Mouse (Mus musculus): ENCODE measurements at regions not wholly inside any gene's neighbourhood (a gene's known extent, or its start where the extent isn't known, plus 50 kb on each side); places are given as distances from the start of the nearest gene placed in this dataset.

DNA sequence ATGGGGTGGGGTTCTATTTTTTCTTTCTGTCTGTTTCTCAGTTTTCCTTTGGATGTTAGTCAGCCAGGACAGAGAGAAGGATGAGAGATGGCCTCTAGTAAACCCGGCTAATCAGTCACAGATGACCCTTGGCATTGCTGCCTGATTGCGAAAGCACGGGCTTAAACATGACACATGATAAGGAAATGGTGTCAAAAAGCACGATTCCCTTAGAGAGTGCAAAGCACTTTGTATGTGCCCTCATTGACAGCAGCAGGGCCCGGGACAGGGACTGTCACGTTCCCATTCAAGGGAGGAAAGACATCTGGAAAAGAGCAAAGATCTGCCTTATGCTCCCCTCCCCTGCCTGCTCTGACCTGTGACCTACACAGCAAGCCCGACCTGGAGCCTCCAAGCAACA is 234.1 kb downstream of the Foxo1 start:
- no peak for DNase-seq (ENCODE audit: low read depth)

- DNase-seq (ENCODE audit: low read depth), result no peak
These were observed 233.5 kb downstream of the Foxo1 start for GRCm38 (mm10) chr3:52501614-52502013.

DNA sequence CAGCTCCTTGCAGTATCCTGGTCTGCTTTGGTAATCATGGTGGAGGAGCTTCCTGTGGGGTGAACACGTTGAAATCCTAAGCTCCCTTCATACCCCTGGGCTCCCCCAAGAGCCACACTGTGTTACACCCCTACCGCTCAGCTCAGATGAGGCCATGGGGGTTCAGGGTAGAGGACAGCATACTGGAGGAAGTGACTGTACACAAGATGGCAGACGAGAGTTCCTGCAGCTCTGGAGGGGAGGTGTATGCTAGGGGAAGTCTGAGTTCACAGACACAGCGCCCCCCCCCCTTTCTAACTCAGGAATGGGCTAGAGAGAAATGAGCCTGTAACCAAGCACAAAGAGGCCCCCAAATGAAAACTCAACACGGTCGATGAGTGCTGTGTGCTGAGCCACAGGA is 231.9 kb downstream of the Foxo1 start:
- DNase-seq (ENCODE audit: low read depth), result peak; percentile 57

DNA sequence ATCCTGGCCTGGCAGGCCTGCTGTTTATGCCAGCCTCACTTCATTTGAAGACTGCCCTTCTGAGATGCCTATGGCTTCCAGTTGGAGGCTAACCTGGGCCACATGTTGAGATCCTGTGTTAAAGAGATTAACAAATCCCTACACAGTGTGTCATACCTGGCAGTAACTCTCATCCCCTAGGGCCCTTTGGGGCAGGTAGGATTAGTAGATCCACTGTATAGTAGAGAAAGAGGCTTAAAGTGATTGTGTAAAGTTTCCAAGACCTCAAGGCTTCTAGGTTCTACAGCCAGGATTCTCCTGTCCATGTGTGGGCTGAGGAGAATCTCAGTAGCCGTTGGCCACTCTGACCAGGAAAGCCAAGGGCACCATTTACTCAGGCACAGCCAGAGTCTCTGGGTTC is 231.4 kb downstream of the Foxo1 start:
- no peak for DNase-seq (ENCODE audit: low read depth)

- peak; percentile 33 for DNase-seq (ENCODE audit: low read depth)
These were observed 230.5 kb downstream of the Foxo1 start for GRCm38 (mm10) chr3:52498506-52499228.

DNA sequence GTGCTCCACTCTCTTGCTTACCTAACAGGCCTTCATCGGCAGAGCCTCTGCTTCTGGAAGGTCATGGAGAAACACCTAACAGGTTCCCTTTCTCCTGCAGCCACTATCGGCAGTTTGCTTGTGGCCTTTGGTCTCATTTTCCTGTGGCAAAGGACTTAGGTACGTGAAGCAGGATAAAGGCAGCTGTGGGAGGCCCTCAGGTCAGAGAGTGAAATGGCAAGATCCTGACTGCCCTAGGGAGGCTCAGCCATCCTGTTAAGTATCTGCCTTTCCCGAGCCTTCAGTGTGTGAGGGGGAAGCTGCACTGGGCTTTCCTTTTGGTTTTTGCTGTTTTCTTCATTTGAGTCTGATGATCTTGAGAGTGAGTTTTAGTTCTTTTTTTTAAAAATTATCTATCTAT is 228.8 kb downstream of the Foxo1 start:
- no peak for DNase-seq (ENCODE audit: low read depth)

GRCm38 (mm10) chr3:52495401-52495800 is 227.3 kb downstream of the Foxo1 start:
- no peak for DNase-seq (ENCODE audit: low read depth)

DNA sequence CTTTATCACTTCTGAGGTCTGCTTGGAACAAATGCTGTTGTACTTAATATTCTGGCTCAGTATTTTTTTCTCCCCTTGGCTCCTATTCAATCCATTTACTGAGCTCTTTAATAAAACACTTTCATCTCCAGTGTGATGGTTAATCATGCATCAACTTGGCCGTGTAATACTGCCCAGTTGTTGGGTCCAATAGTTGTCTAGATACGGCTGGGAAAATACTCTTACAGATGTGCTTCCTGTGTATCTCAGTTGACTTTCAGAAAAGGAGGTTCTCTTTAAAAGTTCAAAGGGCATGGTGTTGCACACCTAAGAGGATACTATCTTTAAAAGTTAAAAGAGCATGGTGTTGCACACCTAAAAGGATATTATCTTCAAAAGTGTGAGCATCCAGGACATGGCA is 226.8 kb downstream of the Foxo1 start:
- DNase-seq (ENCODE audit: low read depth), result peak; percentile 23

GRCm38 (mm10) chr3:52479186-52479585 is 211.1 kb downstream of the Foxo1 start:
- no peak for DNase-seq (ENCODE audit: low read depth)

GRCm38 (mm10) chr3:52469900-52470299 is 201.8 kb downstream of the Foxo1 start:
- DNase-seq (ENCODE audit: low read depth), result no peak

- DNase-seq (ENCODE audit: low read depth), result no peak
These were observed 201.3 kb downstream of the Foxo1 start for GRCm38 (mm10) chr3:52469397-52469796.

GRCm38 (mm10) chr3:52468326-52468725 is 200.2 kb downstream of the Foxo1 start:
- DNase-seq (ENCODE audit: low read depth), result no peak

- DNase-seq (ENCODE audit: low read depth), result no peak
These were observed 199.7 kb downstream of the Foxo1 start for GRCm38 (mm10) chr3:52467876-52468275.

- no peak for DNase-seq (ENCODE audit: low read depth)
These were observed 198.9 kb downstream of the Foxo1 start for GRCm38 (mm10) chr3:52466984-52467565.

- DNase-seq (ENCODE audit: low read depth), result no peak
These were observed 198.4 kb downstream of the Foxo1 start for GRCm38 (mm10) chr3:52466571-52466970.

DNA sequence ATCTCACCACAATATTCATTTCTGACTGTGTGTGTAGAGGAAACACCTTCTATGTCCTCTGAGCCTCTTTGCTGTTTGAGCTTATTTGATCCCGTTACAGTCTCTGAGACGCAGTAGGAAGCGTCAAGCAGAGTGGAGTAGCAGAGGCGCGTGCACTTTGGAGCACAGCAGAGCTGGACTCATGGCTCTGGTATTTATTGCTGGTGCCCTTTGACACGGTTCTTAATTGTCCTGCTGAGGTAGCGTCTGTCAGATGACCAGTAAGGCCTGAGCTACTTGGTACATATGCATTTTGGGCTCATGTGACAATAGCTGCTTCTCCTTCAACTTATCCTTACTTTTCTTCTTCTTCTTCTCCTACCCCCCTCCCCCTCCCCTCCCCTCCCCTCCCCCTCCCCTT is 195.8 kb downstream of the Foxo1 start:
- DNase-seq (ENCODE audit: low read depth), result peak; percentile 63

GRCm38 (mm10) chr3:52454955-52455354 is 186.8 kb downstream of the Foxo1 start:
- DNase-seq (ENCODE audit: low read depth), result no peak

DNA sequence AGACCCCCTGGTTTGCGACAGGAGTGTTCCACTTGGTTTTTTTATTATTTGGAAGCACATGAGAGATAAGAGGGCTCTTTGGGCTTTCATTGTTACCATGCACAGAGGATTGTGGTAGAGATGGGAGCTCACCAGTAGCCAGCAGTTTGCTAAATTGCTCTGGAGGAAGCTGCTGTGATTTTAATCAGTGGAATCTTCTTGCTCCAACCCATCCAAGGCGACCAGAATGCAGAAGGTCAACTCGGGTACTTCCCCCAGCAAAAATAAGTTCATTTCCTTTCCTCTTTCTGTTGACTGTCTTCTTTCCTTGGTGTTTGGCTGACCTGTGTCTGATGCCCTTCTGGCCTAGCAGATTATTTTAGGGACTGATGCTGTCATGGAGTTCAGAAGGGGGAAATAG is 184.9 kb downstream of the Foxo1 start:
- no peak for DNase-seq (ENCODE audit: low read depth)

DNA sequence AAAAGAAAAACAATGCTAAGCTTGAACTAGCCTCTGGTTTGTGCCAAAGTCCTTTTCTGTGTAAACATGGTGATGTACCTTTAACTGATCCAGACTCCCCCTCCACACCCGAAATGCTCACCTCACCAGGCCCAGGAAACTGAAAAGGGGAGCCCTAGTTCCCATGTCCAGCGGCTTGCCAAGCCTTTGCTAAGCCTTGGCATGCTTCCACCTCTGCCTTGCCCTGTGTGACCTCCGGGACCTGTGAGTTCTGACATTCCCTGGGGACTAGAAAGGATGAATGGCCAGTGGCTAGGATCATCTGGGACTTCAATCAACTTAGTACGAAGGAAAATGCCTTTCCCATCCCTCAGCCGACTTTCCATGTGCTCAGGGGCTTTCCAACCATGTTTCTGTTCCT is 184.2 kb downstream of the Foxo1 start:
- DNase-seq (ENCODE audit: low read depth), result no peak

- DNase-seq (ENCODE audit: low read depth), result no peak
These were observed 178.9 kb downstream of the Foxo1 start for GRCm38 (mm10) chr3:52446991-52447390.

DNA sequence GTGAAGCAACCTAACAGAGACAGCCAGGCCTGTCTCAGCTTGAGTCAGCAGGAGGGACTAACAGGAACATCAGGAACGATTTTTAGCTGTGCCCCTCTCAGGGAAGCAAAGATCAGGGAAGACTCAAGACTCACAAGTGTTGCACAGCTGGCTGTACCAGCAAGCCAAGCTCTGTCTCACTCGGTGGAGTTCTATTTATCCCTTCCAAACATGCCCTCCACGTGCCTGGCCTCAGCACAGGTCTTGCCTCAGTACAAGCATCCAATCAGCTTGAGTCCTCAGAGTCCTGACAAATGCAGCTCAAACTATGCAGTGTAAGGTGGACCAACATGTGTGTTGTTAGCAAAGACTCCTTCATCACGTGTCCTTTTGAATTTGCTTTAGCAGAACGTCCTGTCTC is 178.4 kb downstream of the Foxo1 start:
- no peak for DNase-seq (ENCODE audit: low read depth)

DNA sequence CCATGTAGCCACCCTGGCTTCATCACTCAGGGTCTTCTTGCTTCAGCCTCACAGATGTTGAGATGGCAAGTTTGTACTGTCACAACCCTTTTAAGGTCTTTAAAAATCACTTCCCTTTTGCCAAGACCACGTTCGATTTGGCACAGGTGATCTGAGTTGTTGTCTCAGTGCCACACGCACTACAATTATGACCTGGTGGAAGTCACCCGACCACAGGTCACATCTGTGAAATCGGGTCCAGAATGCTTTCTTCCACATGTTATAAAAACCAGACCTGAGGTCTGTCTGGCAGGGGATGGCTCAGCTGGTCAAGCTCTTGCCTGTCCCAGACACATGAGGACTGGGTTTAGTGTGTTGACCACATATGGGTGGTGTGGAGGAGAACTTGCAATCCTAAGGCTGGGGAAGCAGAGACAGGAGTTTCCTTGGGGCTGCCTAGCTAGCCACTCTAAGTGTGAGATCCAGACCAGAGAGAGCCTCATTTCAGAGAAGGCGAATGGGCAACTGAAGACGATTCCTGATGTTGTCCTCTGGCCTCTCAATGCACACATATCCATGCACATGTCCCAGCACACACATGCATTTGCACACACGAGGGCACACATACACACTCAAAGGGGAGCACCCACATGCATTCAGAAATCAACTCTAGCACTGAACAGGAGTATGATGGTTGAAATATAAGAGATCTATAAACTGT is 176.4 kb downstream of the Foxo1 start:
- no peak for DNase-seq (ENCODE audit: low read depth)

- DNase-seq (ENCODE audit: low read depth), result no peak
These were observed 175.7 kb downstream of the Foxo1 start for GRCm38 (mm10) chr3:52443856-52444255.

Measured in naive thymus-derived CD4-positive, alpha-beta T cell, adult 2 months (primary cell).